Mouse (Mus musculus) activated CD4-positive, CD25-positive, alpha-beta regulatory T cell (primary cell): ENCODE results near the gene LTO1. TPM values are rescaled to one million over a fixed set of nuclear protein-coding genes. Genes with fewer than 3 reads are reported as not detected.

ENCODE experiments used
- polyA plus RNA-seq, 2 experiments: library from polyadenylated mRNA; unstranded; fragments of 100-300 nt; shearing (Covaris generic); gene quantifications; one replicate each; pipeline ENCODE4 v1.2.1; 2017

The LTO1 gene
- polyA plus RNA-seq: 10 to 100 TPM; 19.3 to 24.7 TPM

DNA sequence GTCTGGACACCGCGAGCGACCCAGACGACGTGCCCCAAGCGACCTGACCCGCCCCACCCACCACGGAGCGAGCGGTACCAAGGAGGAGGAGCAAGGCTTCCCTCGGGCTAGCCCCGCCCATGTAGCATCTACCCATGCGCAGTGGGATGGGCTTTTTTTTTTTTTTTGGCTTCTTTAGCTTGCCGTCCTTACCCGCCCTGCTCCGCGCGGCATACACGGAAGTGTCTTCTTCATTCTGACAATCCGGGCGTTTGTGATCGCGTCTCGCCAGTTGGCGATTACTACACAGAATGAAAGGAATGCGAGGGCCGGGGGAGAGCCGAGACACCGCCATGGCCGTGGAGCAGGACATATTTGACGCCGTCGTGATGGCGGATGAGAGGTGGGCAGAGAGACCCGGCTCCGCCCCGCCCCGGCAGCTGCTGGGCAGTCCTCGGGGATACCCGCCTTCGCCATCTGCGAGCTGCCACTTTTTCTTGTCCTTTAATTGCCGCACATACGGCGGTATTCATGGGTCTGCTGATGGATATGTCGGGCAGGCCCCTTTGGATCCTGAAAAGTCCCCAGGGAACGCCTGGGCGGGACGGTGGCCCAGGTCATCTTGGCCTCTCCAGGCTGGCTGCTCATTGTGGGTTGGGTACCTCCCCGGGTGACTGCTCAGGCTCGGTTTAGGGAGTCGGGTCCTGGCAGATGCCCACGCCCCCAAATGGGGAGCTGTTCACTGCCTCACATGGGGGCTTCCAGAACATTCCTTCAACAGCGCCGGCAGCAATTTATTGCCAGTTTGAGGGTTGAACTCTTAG is at the start of gene LTO1:
LTO1 (plus strand) TSS at position 153 of the 803 bp plus-strand sequence.

DNA sequence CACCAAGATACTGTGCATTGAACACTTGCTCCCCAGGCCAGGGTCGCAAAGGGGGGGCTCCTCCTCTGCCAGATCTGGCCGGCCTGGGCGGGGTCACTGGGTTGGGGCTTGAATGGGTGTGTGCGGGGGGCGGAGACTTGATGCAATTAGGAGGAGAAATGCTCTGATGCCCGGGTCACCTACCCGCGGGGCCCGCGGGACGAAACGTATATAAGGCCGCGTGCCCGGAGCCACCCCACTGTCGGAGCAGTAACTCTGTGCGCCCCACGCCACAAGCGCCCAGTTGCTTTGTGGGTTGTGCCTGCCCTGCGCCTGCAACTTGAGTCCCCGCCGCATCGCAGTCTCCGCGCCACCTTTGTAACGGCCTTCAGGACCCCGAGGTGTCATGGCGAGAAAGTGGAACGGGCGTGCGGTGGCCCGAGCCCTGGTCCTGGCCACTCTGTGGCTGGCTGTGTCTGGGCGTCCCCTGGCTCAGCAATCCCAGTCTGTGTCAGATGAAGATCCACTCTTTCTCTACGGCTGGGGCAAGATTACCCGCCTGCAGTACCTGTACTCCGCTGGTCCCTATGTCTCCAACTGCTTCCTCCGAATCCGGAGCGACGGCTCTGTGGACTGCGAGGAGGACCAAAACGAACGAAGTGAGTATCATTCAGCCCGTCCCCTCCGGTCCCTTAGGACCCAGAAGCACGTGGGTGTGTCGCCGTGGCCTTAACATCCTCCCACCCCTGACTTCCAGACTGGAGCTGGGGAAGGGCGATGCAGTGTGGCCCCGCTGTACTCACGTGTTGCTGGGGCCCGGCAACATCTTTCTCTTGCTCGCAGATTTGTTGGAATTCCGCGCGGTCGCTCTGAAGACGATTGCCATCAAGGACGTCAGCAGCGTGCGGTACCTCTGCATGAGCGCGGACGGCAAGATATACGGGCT is 18.3 kb upstream of the LTO1 start, which contains the start of gene Fgf15:
Fgf15 (plus strand) TSS at position 238 of the 925 bp plus-strand sequence.

DNA sequence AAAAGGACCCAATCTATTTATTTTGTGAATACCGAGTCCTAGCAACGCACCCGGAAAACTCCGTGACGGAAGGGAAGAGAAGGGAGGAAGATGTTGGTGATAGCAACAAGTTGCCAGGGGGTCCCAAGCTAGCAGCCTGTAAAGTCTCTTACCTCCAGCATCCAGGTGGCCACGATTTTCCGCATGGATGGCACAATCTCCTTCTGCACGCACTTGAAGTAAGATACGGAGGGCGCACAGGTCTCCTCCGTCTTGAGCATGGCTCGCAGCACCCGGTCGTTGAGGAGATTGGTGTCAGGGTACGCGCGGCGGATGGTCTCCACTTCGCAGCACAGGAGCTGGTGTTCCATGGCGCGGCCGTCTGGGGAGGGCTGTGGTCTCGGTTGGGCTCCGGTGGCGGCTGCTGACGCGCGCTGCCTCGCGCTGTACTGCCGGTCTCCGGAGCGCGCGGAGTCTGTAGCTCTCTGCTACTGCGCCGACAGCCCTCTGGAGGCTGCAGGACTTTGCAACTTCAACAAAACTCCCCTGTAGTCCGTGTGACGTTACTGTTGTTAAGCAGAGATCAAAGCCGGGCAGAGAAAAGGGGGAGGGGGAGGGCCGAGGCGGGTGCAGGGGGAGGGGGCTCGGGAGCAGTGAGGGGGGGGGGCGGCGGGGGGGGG is 24.6 kb downstream of the LTO1 start, which contains the start of gene Ccnd1:
Ccnd1 (minus strand) TSS at position 582 of the 659 bp plus-strand sequence.

Other genes with a start within 250 kb of the LTO1 start
- under 1 TPM in 1 of 2 experiments, not detected in 1; 0.32 TPM for gene Ano1, start 163.1 kb upstream of the LTO1 start, polyA plus RNA-seq
- gene Fgf3, start 77.0 kb upstream of the LTO1 start, polyA plus RNA-seq: under 1 TPM in 1 of 2 experiments, not detected in 1; 0.20 TPM
- under 1 TPM in 1 of 2 experiments, not detected in 1; 0.85 TPM for gene Fgf4, start 67.7 kb upstream of the LTO1 start, polyA plus RNA-seq
- gene Fgf15, start 18.6 kb upstream of the LTO1 start, polyA plus RNA-seq: not detected
- under 1 TPM; 0.11 to 0.20 TPM for gene Ccnd1, start 24.8 kb downstream of the LTO1 start, polyA plus RNA-seq